Mouse (Mus musculus) neutrophil, adult 5-6 weeks (primary cell): Measurements from ENCODE around the gene Lyst. TPM values are rescaled to one million over a fixed set of nuclear protein-coding genes. Genes with fewer than 3 reads are reported as not detected.
"Not testable (repeated sequence)": the region's sequence is repeated elsewhere in the genome, so short reads cannot be mapped to it uniquely, and the experiment has no call there.

ENCODE experiments used
- ATAC-seq: fragments of 151-379, 151-347 bp; 2 replicates; pipeline ENCODE4 v1.8.0; 2017; ENCODE audit warnings: mild to moderate bottlenecking, moderate TSS enrichment; ENCODE audit not compliant: insufficient number of reproducible peaks, poor library complexity, low FRiP score, severe bottlenecking; ENCODE audit errors: extremely low read depth
- total RNA-seq: library from RNA; stranded (forward); fragments of 200-1000 nt; gene quantifications from 2 replicates; pipeline ENCODE4 v1.2.3, GENCODE M21; 2017

Gene Lyst
- total RNA-seq = 445 and 463 TPM in 2 replicates

GRCm38 (mm10) chr13:13590048-13591011 lies at the start of gene Lyst:
TSS of gene Lyst (plus strand) at chr13:13590397.
- ATAC-seq = peak; percentile 100

GRCm38 (mm10) chr13:13543073-13543472 lies 47.1 kb upstream of the Lyst start:
- not testable (repeated sequence) for ATAC-seq

GRCm38 (mm10) chr13:13546792-13547191 lies 43.4 kb upstream of the Lyst start:
- ATAC-seq = no peak

- ATAC-seq = no peak
Observed at GRCm38 (mm10) chr13:13547889-13548288, 42.3 kb upstream of the Lyst start.

- no peak for ATAC-seq
Observed at GRCm38 (mm10) chr13:13548431-13549190, 41.6 kb upstream of the Lyst start.

- ATAC-seq = no peak
Observed at GRCm38 (mm10) chr13:13549687-13550660, 40.2 kb upstream of the Lyst start.

GRCm38 (mm10) chr13:13552020-13552419 lies 38.2 kb upstream of the Lyst start:
- no peak for ATAC-seq

- peak; percentile 17; the same call in 1 of the 2 replicates for ATAC-seq
Observed at GRCm38 (mm10) chr13:13553660-13554059, 36.5 kb upstream of the Lyst start.

GRCm38 (mm10) chr13:13555196-13555595 lies 35.0 kb upstream of the Lyst start:
- no peak for ATAC-seq

GRCm38 (mm10) chr13:13557001-13557743 lies 33.0 kb upstream of the Lyst start:
- peak; percentile 69 for ATAC-seq

GRCm38 (mm10) chr13:13558251-13558650 lies 31.9 kb upstream of the Lyst start:
- no peak for ATAC-seq

GRCm38 (mm10) chr13:13558900-13559299 lies 31.3 kb upstream of the Lyst start:
- peak; percentile 90 for ATAC-seq

- ATAC-seq = no peak
Observed at GRCm38 (mm10) chr13:13562571-13562970, 27.6 kb upstream of the Lyst start.

- no peak for ATAC-seq
Observed at GRCm38 (mm10) chr13:13564116-13564515, 26.1 kb upstream of the Lyst start.

GRCm38 (mm10) chr13:13564541-13564940 lies 25.7 kb upstream of the Lyst start:
- ATAC-seq = peak; percentile 79; the same call in 1 of the 2 replicates

- ATAC-seq = no peak
Observed at GRCm38 (mm10) chr13:13567640-13568039, 22.6 kb upstream of the Lyst start.

GRCm38 (mm10) chr13:13568824-13569223 lies 21.4 kb upstream of the Lyst start:
- ATAC-seq = no peak

GRCm38 (mm10) chr13:13569603-13570002 lies 20.6 kb upstream of the Lyst start:
- ATAC-seq = no peak
